Mouse (Mus musculus) forebrain, embryonic 13.5 days (tissue): ENCODE measurements at regions not wholly inside any gene's neighbourhood (a gene's known extent, or its start where the extent isn't known, plus 50 kb on each side); places are given as distances from the start of the nearest gene placed in this dataset.

Experiments used
- ATAC-seq: fragments of 200-750 bp; cut with Nextera tagmentation; 2 replicates; pipeline ENCODE4 v1.8.0; 2017
- H3K27ac ChIP-seq: fragments of 300-500 bp; sonication (generic); 2 replicates; pipeline ENCODE4 v1.5.1; 2015; ENCODE audit warnings: inconsistent platforms, mild to moderate bottlenecking, moderate library complexity
- H3K27me3 ChIP-seq: fragments of 300-500 bp; sonication (generic); 2 replicates; pipeline ENCODE4 v1.6.1; 2015; ENCODE audit warnings: mild to moderate bottlenecking, inconsistent platforms
- H3K36me3 ChIP-seq: fragments of 300-500 bp; sonication (generic); 2 replicates; pipeline ENCODE4 v1.6.1; 2015; ENCODE audit warnings: mild to moderate bottlenecking, inconsistent platforms; ENCODE audit not compliant: poor library complexity, severe bottlenecking
- H3K4me1 ChIP-seq: fragments of 300-500 bp; sonication (generic); 2 replicates; pipeline ENCODE4 v1.6.1; 2015; ENCODE audit warnings: inconsistent platforms
- H3K4me2 ChIP-seq: fragments of 300-500 bp; sonication (generic); 2 replicates; pipeline ENCODE4 v1.6.1; 2015; ENCODE audit warnings: inconsistent platforms, mild to moderate bottlenecking, moderate library complexity
- H3K4me3 ChIP-seq: fragments of 300-500 bp; sonication (generic); 2 replicates; pipeline ENCODE4 v1.5.1; 2015; ENCODE audit warnings: mild to moderate bottlenecking, inconsistent platforms
- H3K9ac ChIP-seq: fragments of 300-500 bp; sonication (generic); 2 replicates; pipeline ENCODE4 v1.6.1; 2015; ENCODE audit warnings: mild to moderate bottlenecking, inconsistent platforms
- H3K9me3 ChIP-seq: fragments of 300-500 bp; sonication (generic); replicated peaks from 2 replicates; pipeline ENCODE4 v1.6.1; 2016; ENCODE audit warnings: inconsistent platforms
- WGBS: fragments of 180-500 bp; shearing (Covaris S2); methylation state at CpG from one replicate; pipeline ENCODE4 v1.1.7; 2015; 5-methylcytosine and 5-hydroxymethylcytosine counted together

GRCm38 (mm10) chr8:92240686-92241275 lies 116.6 kb upstream of the Irx5 start:
- Histone ChIP-seq H3K36me3 (no peaks in the 10 kb centered on the region), H3K4me2 (no peak overlapping the region), H3K27ac (no peak overlapping the region), H3K9ac (no peak overlapping the region), H3K4me1 (peaks cover 6% of the 10 kb centered on the region; the same call in 1 of the 2 replicates), H3K9me3 (no peaks in the 10 kb centered on the region), H3K4me3 (no peak overlapping the region), H3K27me3 (peaks cover 14% of the 10 kb centered on the region; the same call in 1 of the 2 replicates)
- ATAC-seq, result no peak
- 66% methylated on average over 13 of the region's 13 CpGs for WGBS

GRCm38 (mm10) chr8:92231326-92232225 lies 125.8 kb upstream of the Irx5 start:
- WGBS, result 44% methylated on average over 23 of the region's 23 CpGs
- Histone ChIP-seq H3K36me3 (no peaks in the 10 kb centered on the region), H3K9me3 (no peaks in the 10 kb centered on the region), H3K27me3 (peaks cover 3% of the 10 kb centered on the region; the same call in 1 of the 2 replicates), H3K27ac (no peak overlapping the region), H3K9ac (no peak overlapping the region), H3K4me3 (no peak overlapping the region), H3K4me1 (peaks cover 9% of the 10 kb centered on the region), H3K4me2 (peak overlapping the region; percentile 15)
- no peak for ATAC-seq

- Histone ChIP-seq H3K27ac (no peak overlapping the region), H3K9ac (no peak overlapping the region), H3K36me3 (no peaks in the 10 kb centered on the region), H3K9me3 (peaks cover 6% of the 10 kb centered on the region; the same call in 1 of the 2 replicates), H3K4me1 (peaks cover 9% of the 10 kb centered on the region), H3K27me3 (0 out of 2 replicates have a peak, but pooled peaks cover 3% of the 10 kb centered on the region), H3K4me3 (no peak overlapping the region), H3K4me2 (no peak overlapping the region)
- no peak for ATAC-seq
- 95% methylated on average over 2 of the region's 2 CpGs for WGBS
These were observed 127.9 kb upstream of the Irx5 start for GRCm38 (mm10) chr8:92229526-92229925.

GRCm38 (mm10) chr8:92224929-92225328 lies 132.5 kb upstream of the Irx5 start:
- Histone ChIP-seq H3K4me3 (no peak overlapping the region), H3K27ac (no peak overlapping the region), H3K27me3 (peaks cover 11% of the 10 kb centered on the region), H3K9me3 (peaks cover 6% of the 10 kb centered on the region; the same call in 1 of the 2 replicates), H3K36me3 (no peaks in the 10 kb centered on the region), H3K4me1 (no peaks in the 10 kb centered on the region), H3K4me2 (no peak overlapping the region), H3K9ac (no peak overlapping the region)
- no peak for ATAC-seq
- WGBS, result 91% methylated on average over 3 of the region's 3 CpGs

- no peak overlapping the region for H3K4me2 ChIP-seq
- no peaks in the 10 kb centered on the region for H3K36me3 ChIP-seq
- no peak overlapping the region for H3K9ac ChIP-seq
- no peak for ATAC-seq
- H3K4me3 ChIP-seq, result no peak overlapping the region
- 51% methylated on average over 3 of the region's 3 CpGs for WGBS
- no peak overlapping the region for H3K27ac ChIP-seq
- peaks cover 6% of the 10 kb centered on the region; the same call in 1 of the 2 replicates for H3K9me3 ChIP-seq
- peaks cover 15% of the 10 kb centered on the region for H3K27me3 ChIP-seq
- peaks cover 8% of the 10 kb centered on the region; the same call in 1 of the 2 replicates for H3K4me1 ChIP-seq
These were observed 134.4 kb upstream of the Irx5 start for GRCm38 (mm10) chr8:92222992-92223391.

- H3K4me1 ChIP-seq, result peaks cover 8% of the 10 kb centered on the region; the same call in 1 of the 2 replicates
- no peaks in the 10 kb centered on the region for H3K9me3 ChIP-seq
- no peak overlapping the region for H3K4me2 ChIP-seq
- H3K4me3 ChIP-seq, result no peak overlapping the region
- no peak overlapping the region for H3K27ac ChIP-seq
- no peak for ATAC-seq
- WGBS, result 31% methylated on average over 9 of the region's 9 CpGs
- H3K27me3 ChIP-seq, result peaks cover 34% of the 10 kb centered on the region
- no peaks in the 10 kb centered on the region for H3K36me3 ChIP-seq
- no peak overlapping the region for H3K9ac ChIP-seq
These were observed 138.1 kb upstream of the Irx5 start for GRCm38 (mm10) chr8:92219181-92219890.

- ATAC-seq, result no peak
- no peak overlapping the region for H3K4me2 ChIP-seq
- no peak overlapping the region for H3K27ac ChIP-seq
- WGBS, result 48% methylated on average over 2 of the region's 2 CpGs
- H3K4me1 ChIP-seq, result peaks cover 13% of the 10 kb centered on the region; the same call in 1 of the 2 replicates
- no peak overlapping the region for H3K9ac ChIP-seq
- H3K9me3 ChIP-seq, result no peaks in the 10 kb centered on the region
- H3K4me3 ChIP-seq, result no peak overlapping the region
- H3K36me3 ChIP-seq, result no peaks in the 10 kb centered on the region
- H3K27me3 ChIP-seq, result peaks cover 39% of the 10 kb centered on the region
These were observed 139.9 kb upstream of the Irx5 start for GRCm38 (mm10) chr8:92217521-92217920.

- no peaks in the 10 kb centered on the region for H3K36me3 ChIP-seq
- no peak overlapping the region for H3K4me3 ChIP-seq
- WGBS, result 2% methylated on average over 4 of the region's 5 CpGs
- ATAC-seq, result no peak
- no peak overlapping the region for H3K4me2 ChIP-seq
- no peak overlapping the region for H3K27ac ChIP-seq
- no peak overlapping the region for H3K9ac ChIP-seq
- H3K4me1 ChIP-seq, result peaks cover 18% of the 10 kb centered on the region; the same call in 1 of the 2 replicates
- peaks cover 34% of the 10 kb centered on the region for H3K27me3 ChIP-seq
- no peaks in the 10 kb centered on the region for H3K9me3 ChIP-seq
These were observed 141.2 kb upstream of the Irx5 start for GRCm38 (mm10) chr8:92216176-92216575.

- no peak for ATAC-seq
- 72% methylated on average over 14 of the region's 14 CpGs for WGBS
- no peak overlapping the region for H3K27ac ChIP-seq
These were observed 144.5 kb upstream of the Irx5 start for GRCm38 (mm10) chr8:92212786-92213535.

GRCm38 (mm10) chr8:92209081-92209480 lies 148.3 kb upstream of the Irx5 start:
- WGBS, result 77% methylated on average over 5 of the region's 5 CpGs
- H3K27me3 ChIP-seq, result peaks cover 28% of the 10 kb centered on the region
- H3K4me1 ChIP-seq, result peaks cover 18% of the 10 kb centered on the region
- no peak overlapping the region for H3K27ac ChIP-seq
- ATAC-seq, result no peak
- no peak overlapping the region for H3K9ac ChIP-seq
- no peaks in the 10 kb centered on the region for H3K9me3 ChIP-seq
- H3K36me3 ChIP-seq, result no peaks in the 10 kb centered on the region
- H3K4me3 ChIP-seq, result no peak overlapping the region
- no peak overlapping the region for H3K4me2 ChIP-seq

More at GRCm38 (mm10) chr8:92212786-92213535, 144.5 kb upstream of the Irx5 start:
- Histone ChIP-seq H3K4me1 (0 out of 2 replicates have a peak, but pooled peaks cover 10% of the 10 kb centered on the region), H3K27me3 (peaks cover 38% of the 10 kb centered on the region), H3K9ac (no peak overlapping the region), H3K4me3 (no peak overlapping the region), H3K36me3 (no peaks in the 10 kb centered on the region), H3K4me2 (no peak overlapping the region), H3K9me3 (no peaks in the 10 kb centered on the region)

GRCm38 (mm10) chr8:92195635-92196034 lies 161.8 kb upstream of the Irx5 start:
- Histone ChIP-seq H3K9me3 (no peaks in the 10 kb centered on the region), H3K27me3 (peaks cover 7% of the 10 kb centered on the region), H3K4me1 (no peaks in the 10 kb centered on the region), H3K27ac (no peak overlapping the region), H3K9ac (no peak overlapping the region), H3K4me2 (no peak overlapping the region), H3K4me3 (no peak overlapping the region), H3K36me3 (no peaks in the 10 kb centered on the region)
- WGBS, result 94% methylated on average over 8 of the region's 8 CpGs
- no peak for ATAC-seq
